Mouse (Mus musculus): Measurements from ENCODE around the gene Gtf3c5.

The Gtf3c5 gene

DNA sequence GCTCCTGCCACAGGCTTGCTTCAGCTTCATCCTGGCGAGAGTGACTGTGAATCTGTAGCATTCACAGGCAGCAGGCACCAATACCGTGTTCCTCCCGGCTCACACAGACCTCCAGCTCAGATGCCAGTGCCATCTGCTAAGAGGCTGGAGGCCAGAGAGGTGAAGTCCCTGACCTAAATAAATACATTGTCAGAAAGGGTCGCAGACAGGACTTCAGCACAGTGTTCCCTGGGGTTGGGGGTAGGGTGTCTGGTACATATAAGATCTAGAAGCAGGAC lies 48.3 kb downstream of the Gtf3c5 start:
- peak in 1 of 2 experiments; percentile 34 for DNase-seq (ENCODE audit: low spot score in 2 of 2)

DNA sequence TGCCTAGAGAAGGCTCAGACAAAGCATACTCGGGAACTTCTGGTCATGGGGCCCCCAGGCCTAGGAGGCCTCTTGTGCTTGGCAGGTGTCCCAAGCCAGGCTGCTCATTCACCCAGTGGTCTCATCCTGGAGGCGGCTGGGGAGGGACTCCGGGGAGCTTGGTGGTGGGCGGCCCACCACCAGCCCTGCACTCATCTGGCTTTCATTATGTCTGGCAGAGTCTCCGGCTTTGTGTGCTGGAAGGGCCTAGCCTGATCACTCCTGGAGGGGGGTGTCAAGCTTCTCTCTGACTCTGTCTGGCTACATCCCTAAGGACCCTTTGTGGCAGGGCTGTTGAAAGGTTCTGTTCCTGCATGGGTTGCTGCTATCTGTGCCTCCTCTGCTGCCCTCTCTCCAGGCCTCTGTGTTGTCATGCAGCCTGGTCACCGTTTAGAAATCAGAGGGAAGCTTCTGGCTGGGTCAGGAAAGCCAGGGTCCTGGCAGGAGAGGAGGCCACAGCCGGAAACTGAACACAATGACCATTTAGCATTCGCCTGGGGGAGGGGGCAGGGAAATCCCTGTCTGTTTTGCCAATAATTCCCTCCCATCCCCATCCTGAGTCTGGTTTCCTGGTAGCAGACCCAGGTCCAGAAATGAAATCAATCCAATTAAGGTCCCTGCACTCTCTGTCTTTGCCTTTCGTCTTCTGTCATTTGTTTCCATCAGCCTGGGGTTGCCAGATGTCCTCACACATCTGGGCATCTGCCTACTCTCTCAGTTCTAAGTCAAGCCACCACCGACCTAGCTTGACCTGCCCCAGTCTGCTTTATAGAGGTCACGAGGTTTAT lies 48.9 kb downstream of the Gtf3c5 start:
- peak in 1 of 2 experiments; percentile 47 for DNase-seq (ENCODE audit: low spot score in 2 of 2)

DNA sequence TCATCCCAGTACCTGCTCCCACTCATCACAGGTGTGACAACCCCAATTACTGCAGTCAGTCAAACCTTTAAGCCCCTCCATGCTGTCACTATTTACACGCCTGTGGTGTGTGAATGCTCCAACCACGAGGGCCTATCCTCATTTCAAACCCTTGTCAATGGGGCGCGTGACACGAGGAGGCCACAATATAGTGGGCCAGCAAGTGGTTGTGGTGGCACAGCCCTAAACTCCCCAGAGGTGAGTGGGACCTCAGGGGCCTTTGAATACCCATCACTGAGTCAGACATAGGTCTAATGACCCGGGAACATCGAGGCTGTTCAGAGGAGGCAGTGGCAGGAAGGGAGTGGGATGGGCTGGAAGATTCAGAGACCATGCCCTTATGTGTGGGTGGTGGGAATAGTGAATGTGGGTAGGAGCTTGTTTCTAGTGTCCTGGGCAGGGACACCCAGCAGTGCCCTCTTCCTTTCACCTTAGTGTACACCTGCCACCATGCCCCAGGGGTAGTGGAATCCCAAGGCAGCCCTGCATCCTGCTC lies 49.6 kb downstream of the Gtf3c5 start:
- DNase-seq (ENCODE audit: low spot score in 2 of 2): no peak

DNA sequence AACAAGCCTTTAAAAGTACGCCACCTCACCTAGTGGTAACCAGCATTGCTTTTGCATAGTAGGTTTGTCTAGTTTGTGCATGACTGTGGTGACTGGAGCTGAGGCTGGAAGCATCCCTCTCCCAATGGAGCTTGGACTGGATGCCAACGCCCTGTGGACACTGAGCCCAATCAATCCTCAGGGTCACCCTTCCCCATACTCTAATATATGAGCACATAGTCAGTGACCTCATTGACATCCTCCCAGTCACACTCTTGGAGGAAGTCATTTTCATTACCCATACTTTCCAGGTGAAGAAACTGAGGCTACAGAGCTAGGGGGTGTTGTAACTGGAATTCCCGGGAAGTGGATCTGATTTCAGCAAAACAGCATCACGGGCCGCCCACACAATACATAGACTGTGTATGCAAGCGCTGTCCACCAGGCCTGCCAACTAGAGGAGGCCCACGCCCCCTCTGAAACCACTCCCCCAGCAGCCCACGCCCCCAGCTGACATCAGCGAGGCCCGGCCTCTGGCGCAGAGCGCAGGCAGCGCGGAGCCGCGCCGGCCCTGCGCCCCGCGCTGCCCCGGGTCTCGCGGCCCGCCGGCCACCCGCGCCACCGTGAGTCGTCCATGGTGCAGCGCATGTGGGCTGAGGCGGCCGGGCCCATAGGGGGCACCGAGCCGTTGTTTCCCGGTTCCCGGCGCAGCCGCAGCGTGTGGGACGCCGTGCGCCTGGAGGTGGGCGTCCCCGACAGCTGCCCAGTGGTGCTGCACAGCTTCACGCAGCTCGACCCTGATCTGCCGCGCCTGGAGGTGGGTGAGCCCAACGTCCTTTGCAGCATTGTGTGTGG lies 50.4 kb downstream of the Gtf3c5 start:
- peak; percentile 87 to 90 for DNase-seq (ENCODE audit: low spot score in 2 of 2)

DNA sequence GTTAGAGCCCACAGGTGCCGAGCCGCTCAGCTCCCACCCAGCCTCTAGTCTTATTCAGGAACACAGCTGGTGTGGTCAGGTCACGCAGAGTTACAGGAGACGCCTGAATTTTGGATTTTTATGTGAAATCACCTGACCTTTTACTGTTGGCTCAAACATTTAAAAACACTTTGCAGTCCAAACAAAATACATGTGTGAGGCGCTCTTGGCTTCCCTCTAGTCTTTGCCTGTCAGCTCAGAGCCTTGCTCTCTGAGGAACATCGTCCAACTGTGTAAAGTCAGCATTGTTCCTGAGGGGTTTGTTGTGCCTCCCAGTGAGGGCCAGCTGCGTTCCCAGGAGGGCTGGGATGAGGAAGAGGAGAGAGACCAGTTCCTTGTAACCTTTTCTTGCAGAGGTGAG lies 53.2 kb downstream of the Gtf3c5 start:
- no peak for DNase-seq (ENCODE audit: low spot score in 2 of 2)

DNA sequence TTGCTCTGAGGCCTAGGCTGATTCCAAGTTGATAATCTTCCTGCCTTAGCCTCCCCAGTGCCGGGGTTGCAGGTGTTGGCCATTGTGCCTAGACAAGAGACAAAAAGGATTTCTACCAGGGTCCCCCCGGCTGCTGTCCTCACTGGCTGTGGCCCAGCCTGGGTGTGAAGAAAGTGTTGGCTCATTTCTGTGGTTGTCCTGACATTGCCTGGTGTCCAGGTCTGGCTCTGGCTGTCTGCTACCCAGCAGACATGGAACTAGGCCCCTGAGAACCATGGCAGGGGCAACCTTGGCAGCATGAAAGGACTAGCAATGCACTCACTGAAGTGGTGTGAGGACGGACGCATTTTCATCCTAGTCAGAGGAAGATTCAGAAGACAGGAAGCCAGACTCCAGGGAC lies 53.7 kb downstream of the Gtf3c5 start:
- DNase-seq (ENCODE audit: low spot score in 2 of 2): no peak

DNA sequence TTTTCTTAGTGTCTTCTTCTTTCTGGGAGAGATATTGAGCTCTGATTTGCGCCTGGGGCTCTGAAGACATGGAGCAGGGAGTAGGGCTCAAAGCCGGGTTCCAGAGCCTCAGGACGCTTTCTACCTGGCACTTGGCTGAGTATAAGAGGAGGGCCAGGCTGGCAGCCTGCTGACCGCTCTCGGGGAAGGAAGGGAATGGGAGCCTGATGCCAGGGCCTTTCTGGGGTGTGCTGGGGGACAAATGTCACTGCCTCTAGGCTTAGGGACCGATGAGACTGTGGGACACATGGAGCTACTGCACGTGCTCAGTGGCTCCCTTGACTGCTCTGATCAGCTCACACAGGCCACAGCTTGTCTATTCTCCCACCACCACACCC lies 55.2 kb downstream of the Gtf3c5 start:
- no peak for DNase-seq (ENCODE audit: low spot score in 2 of 2)

DNA sequence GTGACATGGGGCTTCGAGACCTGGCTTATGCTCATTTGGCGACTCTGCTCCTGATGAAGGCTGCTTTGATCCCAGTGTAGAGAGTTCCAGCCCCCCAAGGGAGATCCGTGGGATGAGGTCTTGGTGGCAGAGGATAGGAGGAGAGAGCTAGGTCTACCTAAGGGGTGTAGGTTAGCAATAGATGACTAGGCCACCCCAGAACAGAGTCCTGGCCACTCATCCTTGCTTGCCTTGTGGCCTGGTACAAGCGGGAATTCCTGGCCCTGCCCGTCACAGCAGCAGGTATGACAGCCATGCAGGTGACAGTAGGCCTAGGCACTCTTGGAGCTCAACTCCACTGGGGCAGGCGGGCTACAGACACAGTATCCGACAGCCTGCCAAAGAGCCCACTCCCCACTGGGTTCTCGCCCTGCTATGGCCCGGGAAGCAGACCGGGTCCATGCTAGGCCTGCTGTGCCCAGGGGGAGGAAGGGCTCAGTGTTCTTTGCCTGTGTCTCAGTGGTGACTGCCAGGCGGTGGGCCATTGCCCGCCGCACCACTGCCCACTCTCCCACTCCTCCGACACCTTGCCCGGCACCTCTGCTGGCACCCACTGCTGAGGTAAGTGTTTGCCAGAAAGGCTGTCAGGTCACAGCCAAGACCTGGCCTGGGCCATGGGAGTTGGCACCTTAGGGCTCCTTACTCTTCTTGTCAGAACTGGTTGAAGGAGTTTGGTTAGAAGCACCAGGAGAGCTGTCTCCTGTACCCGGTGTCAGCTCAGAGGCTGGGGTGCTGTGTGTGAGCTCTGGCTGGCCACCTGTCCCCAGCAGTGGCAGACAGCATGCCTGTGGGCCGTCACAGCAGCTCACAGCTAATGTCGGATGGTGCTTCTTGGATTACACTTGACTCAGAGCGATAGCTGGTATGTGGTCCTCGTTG lies 55.9 kb downstream of the Gtf3c5 start:
- no peak for DNase-seq (ENCODE audit: low spot score in 2 of 2)

DNA sequence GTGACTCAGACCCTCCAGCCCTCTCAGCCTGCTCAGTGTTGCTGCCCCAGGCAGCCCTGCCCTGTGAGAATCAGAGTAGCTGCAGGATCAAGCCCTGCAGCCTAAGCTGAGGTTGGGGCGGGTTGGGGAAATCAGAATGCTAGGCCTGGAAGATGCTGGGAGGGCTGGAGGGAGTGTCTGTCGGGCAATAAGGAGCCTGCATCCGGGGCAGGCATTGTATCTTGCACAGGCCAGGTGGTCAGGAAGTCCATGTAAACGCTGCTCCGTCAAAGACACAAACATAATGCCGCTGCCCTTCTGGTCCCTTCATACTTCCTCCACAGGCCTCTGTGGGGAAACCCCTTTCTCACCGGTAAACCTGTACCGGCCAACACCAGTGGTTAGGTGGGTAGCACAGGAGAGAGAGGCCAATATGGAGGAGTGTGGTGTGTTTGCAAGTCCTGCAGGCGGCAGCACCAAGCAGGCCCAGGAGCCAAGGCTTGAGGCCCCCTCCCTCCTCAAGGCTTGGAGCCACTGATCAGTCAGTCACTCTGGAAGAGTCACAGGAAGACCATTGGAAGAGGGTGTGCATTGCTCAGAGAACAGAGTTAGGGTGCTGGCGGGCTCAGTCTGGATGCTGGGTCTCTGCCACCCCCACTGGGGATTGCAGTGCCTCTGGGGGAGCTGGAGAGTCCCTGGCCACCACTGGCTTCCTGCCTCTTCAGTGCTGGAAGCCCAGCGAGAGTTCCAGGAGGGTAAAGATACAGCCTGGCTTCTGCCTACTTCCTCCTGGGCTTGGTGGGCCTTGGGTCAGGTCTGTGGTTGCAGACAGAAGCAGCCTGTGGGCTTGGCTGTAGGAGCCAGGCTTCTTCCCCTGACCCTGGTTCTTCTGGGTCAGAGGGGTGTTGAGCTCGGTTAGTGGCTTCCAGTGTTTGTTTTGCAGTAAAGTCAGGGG lies 57.3 kb downstream of the Gtf3c5 start:
- DNase-seq (ENCODE audit: low spot score in 2 of 2): no peak

DNA sequence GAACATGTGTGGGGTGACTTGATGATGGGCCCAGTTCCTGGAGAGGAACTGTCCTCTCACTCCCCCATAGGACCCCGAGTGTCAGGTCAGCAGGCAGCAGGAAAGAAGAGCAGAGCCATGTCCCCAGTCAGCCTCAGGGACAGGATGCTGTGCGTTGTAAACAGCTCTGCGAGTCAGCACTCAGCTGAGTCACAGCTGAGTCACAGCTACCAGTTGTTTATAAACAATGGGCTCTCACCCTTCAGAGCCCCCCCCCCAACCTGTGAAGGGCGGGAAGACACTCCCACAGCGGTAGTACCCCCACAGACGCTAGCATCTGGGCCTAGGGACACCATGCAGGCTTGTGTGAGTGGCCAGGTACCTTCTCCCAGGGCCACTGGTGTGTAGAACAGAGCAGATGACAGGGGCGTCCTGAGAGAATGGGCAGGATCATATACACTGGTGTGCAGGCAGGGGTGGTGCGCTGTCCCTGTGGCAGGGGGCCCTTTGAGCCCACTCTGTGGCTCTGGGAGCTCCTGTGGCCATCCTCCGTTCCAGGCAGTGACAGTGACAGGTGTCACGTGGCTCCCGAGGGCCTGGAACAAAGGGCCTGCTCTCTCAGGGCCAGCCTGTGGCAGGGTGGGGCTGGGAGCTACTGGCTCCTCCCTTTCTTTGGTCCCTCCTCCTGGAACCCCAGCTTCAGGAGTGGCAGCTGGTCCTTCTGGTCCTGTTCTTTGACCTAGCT lies 58.2 kb downstream of the Gtf3c5 start:
- peak in 1 of 2 experiments; percentile 44 for DNase-seq (ENCODE audit: low spot score in 2 of 2)

DNA sequence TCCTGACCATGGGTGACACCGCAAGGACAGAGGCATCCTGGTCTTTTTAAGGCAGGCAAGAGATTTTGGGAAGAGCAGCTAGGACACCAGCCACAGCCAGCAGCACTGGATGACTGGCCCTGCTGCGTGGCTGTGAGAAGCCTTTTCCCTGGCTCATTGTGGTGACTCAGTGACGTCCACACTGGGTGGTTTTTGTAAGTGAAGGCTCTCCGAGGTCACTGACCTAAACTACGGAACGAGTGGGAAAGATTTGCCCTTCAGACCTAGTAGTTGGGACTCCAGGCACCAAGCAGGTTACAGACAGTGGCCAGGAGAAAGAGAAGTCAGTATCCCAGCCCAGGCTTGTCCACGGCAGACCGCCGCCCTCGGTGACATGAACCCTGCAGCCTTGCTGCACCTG lies 59.1 kb downstream of the Gtf3c5 start:
- no peak for DNase-seq (ENCODE audit: low spot score in 2 of 2)

DNA sequence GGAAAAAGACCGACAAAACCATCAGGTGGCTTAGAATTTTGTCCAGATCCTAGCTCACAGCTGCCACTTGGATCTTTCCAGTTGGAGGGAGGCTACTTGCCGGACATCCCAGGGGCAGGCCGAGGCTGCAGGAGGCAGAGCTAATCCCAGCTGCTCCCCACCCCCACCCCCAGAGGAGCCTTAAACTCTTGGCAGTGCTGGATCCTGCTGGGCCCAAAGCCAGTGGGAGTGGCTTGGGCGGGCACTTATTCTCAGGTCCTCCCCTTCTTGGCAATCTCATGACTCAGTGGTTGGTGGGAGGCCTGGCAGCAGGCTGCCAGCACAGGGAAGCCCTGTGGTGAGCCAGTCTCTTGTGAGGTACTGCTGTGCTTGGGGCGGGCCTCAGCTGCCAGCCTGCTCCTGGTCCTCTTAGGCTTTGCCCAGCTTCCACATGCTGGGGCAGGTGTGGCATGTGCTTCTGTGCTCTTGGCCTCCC lies 59.9 kb downstream of the Gtf3c5 start:
- peak; percentile 87 to 93 for DNase-seq (ENCODE audit: low spot score in 2 of 2)

DNA sequence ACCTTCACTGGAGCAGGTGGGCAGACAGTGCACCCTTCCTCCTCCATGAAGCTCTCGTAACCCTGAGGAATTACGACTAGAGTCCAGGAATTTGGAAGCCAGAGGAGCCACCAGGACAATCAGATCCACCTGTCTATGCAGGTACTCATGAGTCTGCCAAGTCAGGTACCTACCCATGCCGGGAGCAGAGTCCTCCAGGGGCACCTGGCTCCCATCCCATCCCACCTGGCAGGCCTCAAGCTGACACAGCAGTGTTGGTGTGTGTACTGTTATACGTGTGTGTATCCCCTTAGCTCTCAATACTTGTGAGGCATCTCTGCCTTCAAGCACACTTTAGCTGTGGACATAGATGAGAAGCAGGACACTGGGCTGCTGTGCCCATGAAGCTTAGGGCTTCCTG lies 61.4 kb downstream of the Gtf3c5 start:
- DNase-seq (ENCODE audit: low spot score in 2 of 2): no peak

DNA sequence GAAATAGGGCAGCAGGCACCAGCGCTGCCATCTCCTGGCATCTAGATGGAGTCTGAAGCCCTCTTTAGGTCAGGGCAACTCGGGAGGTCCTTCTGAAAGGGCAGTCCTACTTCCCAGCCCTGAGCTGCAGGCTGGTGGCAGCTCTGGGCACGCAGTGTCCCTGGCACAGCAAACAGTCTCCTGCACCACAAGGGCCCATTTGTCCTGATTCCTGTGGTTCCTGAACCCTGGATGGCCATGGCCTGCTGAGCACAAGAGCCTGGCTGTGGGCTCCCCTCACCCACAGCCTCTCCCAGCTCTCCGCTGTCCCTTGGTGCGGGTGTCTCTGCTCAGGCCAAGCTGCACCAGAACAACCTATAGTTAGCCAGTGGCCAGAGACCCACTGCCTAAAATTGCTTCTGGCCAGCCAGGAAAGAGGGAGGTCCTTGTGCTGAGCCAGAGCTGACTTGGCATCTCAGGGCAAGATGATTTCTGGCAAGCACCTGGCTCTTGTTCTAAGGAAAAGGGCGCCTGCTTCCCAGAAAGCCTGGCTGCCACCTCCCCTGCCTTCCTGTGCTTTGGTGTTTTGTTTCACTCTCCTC lies 61.9 kb downstream of the Gtf3c5 start:
- DNase-seq (ENCODE audit: low spot score in 2 of 2): peak in 1 of 2 experiments; percentile 68

DNA sequence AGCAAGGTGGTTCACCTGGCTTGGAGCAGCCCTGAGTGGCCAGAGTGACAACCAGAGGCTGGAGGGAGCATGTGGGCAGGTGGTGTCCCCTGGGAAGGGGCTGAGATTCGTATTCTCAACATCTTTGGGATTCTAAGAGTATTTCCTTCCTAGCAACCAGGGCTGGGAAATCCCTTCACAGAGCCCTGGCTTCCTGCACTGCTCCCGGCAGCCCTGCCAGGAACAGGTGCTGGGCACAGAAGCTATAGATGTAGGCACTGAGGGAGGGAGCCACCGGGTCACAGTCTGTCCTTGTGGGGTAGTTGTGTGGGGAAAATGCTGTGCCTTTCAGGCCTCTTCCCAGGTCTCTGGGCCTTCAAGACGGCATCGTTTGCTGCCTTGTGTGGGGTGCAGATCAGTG lies 63.0 kb downstream of the Gtf3c5 start:
- no peak for DNase-seq (ENCODE audit: low spot score in 2 of 2)

DNA sequence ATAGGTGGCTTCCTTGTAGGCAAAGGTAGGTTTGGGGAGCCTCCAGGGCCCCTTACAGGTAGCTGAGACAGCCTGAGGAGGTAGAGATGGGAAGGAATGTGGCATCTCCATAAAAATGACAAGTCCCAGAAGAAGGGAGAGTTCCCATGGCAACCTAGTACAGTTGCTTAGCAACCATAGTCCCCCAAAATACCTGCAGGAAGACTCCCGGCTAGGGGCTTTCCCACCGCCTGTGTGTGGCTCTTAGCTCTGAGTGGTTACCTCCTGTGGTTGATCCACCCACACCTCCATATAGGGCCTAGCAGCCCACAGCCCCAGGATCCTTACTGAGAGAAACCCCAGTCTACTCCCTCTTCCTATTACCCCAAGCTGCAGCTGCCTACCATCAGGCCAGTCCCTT lies 65.3 kb downstream of the Gtf3c5 start:
- peak; percentile 78 to 83 for DNase-seq (ENCODE audit: low spot score in 2 of 2)

DNA sequence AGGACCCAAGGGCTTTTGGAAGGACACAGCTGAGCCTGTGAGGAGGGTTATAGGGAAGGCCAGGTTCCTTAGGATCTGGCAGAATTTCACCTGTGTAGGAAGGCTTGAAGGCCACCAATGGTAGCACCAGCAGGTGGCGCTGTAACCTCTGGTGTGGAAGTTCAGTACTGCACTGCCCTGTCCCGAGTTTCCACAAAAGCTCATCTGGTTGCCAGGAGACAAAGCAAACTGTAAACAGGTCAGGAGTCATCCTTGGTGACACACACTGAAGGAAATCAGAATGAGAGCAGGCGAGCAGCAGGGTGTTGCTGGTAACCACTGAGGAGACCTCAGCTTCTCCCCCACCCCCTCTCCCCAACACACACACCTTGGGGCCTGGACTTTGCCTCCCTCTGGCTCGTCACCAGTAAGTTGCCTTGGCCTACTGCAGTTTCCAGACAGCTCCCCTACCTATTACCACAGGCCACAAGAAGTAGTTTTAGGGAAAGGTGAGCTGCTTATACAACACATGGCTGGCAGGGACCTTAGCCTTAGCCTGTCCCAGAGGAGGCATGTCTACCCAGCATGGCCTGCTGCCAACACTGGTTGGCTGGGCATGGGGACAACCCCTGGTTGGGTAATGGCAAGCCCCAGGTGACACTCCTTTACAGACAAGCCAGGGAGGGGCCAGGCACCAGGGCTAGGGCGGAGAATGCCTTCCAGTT lies 66.2 kb downstream of the Gtf3c5 start:
- peak; percentile 68 to 69 for DNase-seq (ENCODE audit: low spot score in 2 of 2)

Measured in right cerebral cortex, adult 2 months (tissue).